Mouse (Mus musculus) embryonic facial prominence, embryonic 14.5 days (tissue): Measurements from ENCODE around the gene Dynlt1f. TPM values are rescaled to one million over a fixed set of nuclear protein-coding genes. Genes with fewer than 3 reads are reported as not detected.
"Not testable (repeated sequence)": the region's sequence is repeated elsewhere in the genome, so short reads cannot be mapped to it uniquely, and the experiment has no call there.

Experiments used
- ATAC-seq: fragments of 200-750 bp; cut with Nextera tagmentation; 2 replicates; pipeline ENCODE4 v1.8.0; 2017; ENCODE audit warnings: low read depth, moderate number of reproducible peaks, moderate TSS enrichment
- DNase-seq: peaks from one replicate; pipeline ENCODE4 v3.0.0-alpha.2; 2015; ENCODE audit warnings: low spot score
- H3K27ac ChIP-seq: fragments of 300-500 bp; sonication (generic); replicated peaks from 2 replicates; pipeline ENCODE4 v1.5.1; 2014; ENCODE audit warnings: low read depth, mild to moderate bottlenecking, low read length, moderate library complexity
- H3K27me3 ChIP-seq: fragments of 300-500 bp; sonication (generic); replicated peaks from 2 replicates; pipeline ENCODE4 v1.6.1; 2014; ENCODE audit warnings: low read length; ENCODE audit not compliant: control insufficient read depth, insufficient read depth
- H3K36me3 ChIP-seq: fragments of 300-500 bp; sonication (generic); 2 replicates; pipeline ENCODE4 v1.6.1; 2014; ENCODE audit warnings: low read length, mixed read lengths; ENCODE audit not compliant: control insufficient read depth, insufficient read depth
- H3K4me1 ChIP-seq: fragments of 300-500 bp; sonication (generic); 2 replicates; pipeline ENCODE4 v1.6.1; 2014; ENCODE audit warnings: antibody characterized with exemption, low read length; ENCODE audit not compliant: control insufficient read depth, insufficient read depth
- H3K4me2 ChIP-seq: fragments of 300-500 bp; sonication (generic); 2 replicates; pipeline ENCODE4 v1.6.1; 2014; ENCODE audit warnings: low read depth, mild to moderate bottlenecking, low read length, moderate library complexity, mixed read lengths
- H3K4me3 ChIP-seq: fragments of 300-500 bp; sonication (generic); 2 replicates; pipeline ENCODE4 v1.5.1; 2014; ENCODE audit warnings: low read depth, mild to moderate bottlenecking, low read length
- H3K9ac ChIP-seq: fragments of 300-500 bp; sonication (generic); 2 replicates; pipeline ENCODE4 v1.6.1; 2014; ENCODE audit warnings: low read depth, mild to moderate bottlenecking, low read length, moderate library complexity, mixed read lengths
- H3K9me3 ChIP-seq: fragments of 300-500 bp; sonication (generic); 2 replicates; pipeline ENCODE4 v1.6.1; 2016; ENCODE audit warnings: low read length; ENCODE audit not compliant: control insufficient read depth
- WGBS: fragments of 180-500 bp; shearing (Covaris S2); extraction: QIAGEN DNeasy Blood & Tissue Kit; methylation state at CpG from one replicate; pipeline ENCODE4 v1.1.7; 2014; 5-methylcytosine and 5-hydroxymethylcytosine counted together
- polyA plus RNA-seq: library from polyadenylated mRNA; unstranded; fragments of >200 nt; fragmentation: Nextera tagmentation; extraction: Ambion mirVana; gene quantifications from 2 replicates; pipeline ENCODE4 v1.2.1, GENCODE M21; 2014

Gene Dynlt1f
- polyA plus RNA-seq, 1 experiment from 2014 or later: 254 TPM

GRCm38 (mm10) chr17:6691596-6691995 lies 35.9 kb upstream of the Dynlt1f start:
- not testable (repeated sequence) for H3K9me3 ChIP-seq, DNase-seq, H3K27ac ChIP-seq, H3K27me3 ChIP-seq, H3K4me2 ChIP-seq, ATAC-seq, H3K4me1 ChIP-seq, H3K36me3 ChIP-seq, H3K4me3 ChIP-seq, H3K9ac ChIP-seq
- WGBS: 8% methylated on average over 2 of the region's 2 CpGs

GRCm38 (mm10) chr17:6689344-6689743 lies 33.6 kb upstream of the Dynlt1f start:
- 68% methylated on average over 2 of the region's 4 CpGs for WGBS
- not testable (repeated sequence) for H3K36me3 ChIP-seq, H3K4me3 ChIP-seq, H3K4me1 ChIP-seq, H3K27me3 ChIP-seq, H3K27ac ChIP-seq, H3K9me3 ChIP-seq, H3K4me2 ChIP-seq, ATAC-seq, H3K9ac ChIP-seq, DNase-seq

- not testable (repeated sequence) for ATAC-seq, H3K4me3 ChIP-seq, DNase-seq, H3K27me3 ChIP-seq, H3K9me3 ChIP-seq, H3K4me1 ChIP-seq, H3K4me2 ChIP-seq, H3K27ac ChIP-seq, H3K9ac ChIP-seq, H3K36me3 ChIP-seq
- WGBS: 100% methylated on average over 2 of the region's 4 CpGs
Measured at GRCm38 (mm10) chr17:6686299-6686971, 30.7 kb upstream of the Dynlt1f start.

GRCm38 (mm10) chr17:6685288-6685818 lies 29.7 kb upstream of the Dynlt1f start:
- H3K9ac ChIP-seq, DNase-seq, H3K4me2 ChIP-seq, H3K27me3 ChIP-seq, H3K9me3 ChIP-seq, H3K27ac ChIP-seq, H3K4me1 ChIP-seq, H3K4me3 ChIP-seq, H3K36me3 ChIP-seq: not testable (repeated sequence)
- peak; percentile 56 for ATAC-seq
- whole genome bisulfite sequencing: 0% methylated on average over 1 of the region's 8 CpGs

- H3K4me3 ChIP-seq, H3K9ac ChIP-seq, H3K27ac ChIP-seq, DNase-seq, H3K36me3 ChIP-seq, H3K9me3 ChIP-seq, H3K4me2 ChIP-seq, H3K27me3 ChIP-seq, H3K4me1 ChIP-seq: not testable (repeated sequence)
- no CpG with 5 or more reads among the region's 4 CpGs for WGBS
- peak; percentile 94 for ATAC-seq
Measured at GRCm38 (mm10) chr17:6684464-6685287, 29.0 kb upstream of the Dynlt1f start.

- no CpG with 5 or more reads among the region's 5 CpGs for WGBS
Measured at GRCm38 (mm10) chr17:6683702-6684101, 28.0 kb upstream of the Dynlt1f start.

GRCm38 (mm10) chr17:6681721-6682120 lies 26.0 kb upstream of the Dynlt1f start:
- 72% methylated on average over 4 of the region's 4 CpGs for WGBS
- not testable (repeated sequence) for ATAC-seq, H3K36me3 ChIP-seq, H3K27ac ChIP-seq, H3K4me3 ChIP-seq, H3K9ac ChIP-seq, H3K27me3 ChIP-seq, H3K4me2 ChIP-seq, H3K4me1 ChIP-seq, H3K9me3 ChIP-seq
- peak; percentile 4 for DNase-seq

More at GRCm38 (mm10) chr17:6683702-6684101, 28.0 kb upstream of the Dynlt1f start:
- not testable (repeated sequence) for H3K36me3 ChIP-seq, H3K4me3 ChIP-seq, H3K4me2 ChIP-seq, H3K9me3 ChIP-seq, H3K27me3 ChIP-seq, H3K9ac ChIP-seq, H3K4me1 ChIP-seq, DNase-seq, H3K27ac ChIP-seq, ATAC-seq

- H3K36me3 ChIP-seq, H3K9ac ChIP-seq, H3K4me2 ChIP-seq, H3K9me3 ChIP-seq, H3K4me1 ChIP-seq, H3K27me3 ChIP-seq, H3K27ac ChIP-seq, H3K4me3 ChIP-seq: not testable (repeated sequence)
- ATAC-seq: peak; percentile 89
- WGBS: no CpG with 5 or more reads among the region's 2 CpGs
- DNase-seq: peak; percentile 16
Measured at GRCm38 (mm10) chr17:6678063-6678462, 22.4 kb upstream of the Dynlt1f start.
